In genomic region chr12:81244954-81245353, GRCm38 (mm10) we compare ENCODE assay signal across 13 mouse cellular contexts.
DNase-seq lines count a peak whose midpoint lies in the region; ATAC-seq lines count a peak whose summit lies in the region.
"Had no signal": no experiment of that assay in that cellular context is flagged by ENCODE, and none has a peak within 500 bp of the region (broad histone marks: within the 10 kb centered on the region; RNA-seq: fewer than 3 reads in every experiment).

No protein-coding gene starts in this region.

- no peaks in the 10 kb centered on the region for H3K27me3 ChIP-seq in hindbrain, embryonic 16.5 days (replicated peaks; ENCODE audit: control insufficient read depth, insufficient read depth, low read length)
- no peaks in the 10 kb centered on the region for H3K27me3 ChIP-seq in midbrain, embryonic 16.5 days (ENCODE audit: control insufficient read depth, insufficient read depth, low read depth, low read length)
- H3K27me3 ChIP-seq: embryonic facial prominence, embryonic 12.5 days; limb, embryonic 13.5 days had no signal

- no peak for ATAC-seq in hindbrain, embryonic 16.5 days
- ATAC-seq in midbrain, embryonic 16.5 days, result no peak
- ATAC-seq: Patski had no signal

- DNase-seq in heart, postnatal 10 days, result peak; percentile 8 to 15
- DNase-seq in heart, postnatal 25 days (ENCODE audit: low spot score), result no peak
- peak; percentile 41 for DNase-seq in NIH3T3 (ENCODE audit: low read depth)
- DNase-seq in gastrocnemius, adult 18-20 months (ENCODE audit: low spot score), result peak; percentile 78
- peak; percentile 18 for DNase-seq in lung, postnatal 25 days (ENCODE audit: low spot score)
- DNase-seq: cerebellum, adult 9-11 months; right cerebral cortex, postnatal 25 days; thymus, postnatal 4 days had no signal

- no peak overlapping the region for H3K4me3 ChIP-seq in hindbrain, embryonic 16.5 days (ENCODE audit: low read length)
- H3K4me3 ChIP-seq in midbrain, embryonic 16.5 days (ENCODE audit: low read depth, low read length), result no peak overlapping the region
- H3K4me3 ChIP-seq: embryonic facial prominence, embryonic 12.5 days; limb, embryonic 13.5 days had no signal

- H3K4me2 ChIP-seq in hindbrain, embryonic 16.5 days (ENCODE audit: low read length), result no peak overlapping the region
- no peak overlapping the region for H3K4me2 ChIP-seq in midbrain, embryonic 16.5 days (ENCODE audit: low read length)
- H3K4me2 ChIP-seq: embryonic facial prominence, embryonic 12.5 days; limb, embryonic 13.5 days had no signal

- no peaks in the 10 kb centered on the region; the same call in 1 of the 2 replicates for H3K4me1 ChIP-seq in hindbrain, embryonic 16.5 days (ENCODE audit: control insufficient read depth, insufficient read depth, low read depth, low read length)
- no peaks in the 10 kb centered on the region for H3K4me1 ChIP-seq in midbrain, embryonic 16.5 days (ENCODE audit: control insufficient read depth, insufficient read depth, low read length)
- H3K4me1 ChIP-seq: embryonic facial prominence, embryonic 12.5 days; limb, embryonic 13.5 days had no signal

- no peak overlapping the region for H3K27ac ChIP-seq in hindbrain, embryonic 16.5 days (ENCODE audit: low read depth, low read length)
- no peak overlapping the region for H3K27ac ChIP-seq in midbrain, embryonic 16.5 days (ENCODE audit: low read length)
- H3K27ac ChIP-seq: embryonic facial prominence, embryonic 12.5 days; limb, embryonic 13.5 days had no signal

- WGBS in hindbrain, embryonic 16.5 days, result 69% methylated on average over 7 of the region's 7 CpGs
- WGBS in midbrain, embryonic 16.5 days, result 87% methylated on average over 7 of the region's 7 CpGs

- intact Hi-C loops in heart, postnatal 10 days (cut with DNase I), result no loop called here
- intact Hi-C loops in heart, postnatal 25 days (cut with DNase I), result no loop called here

- H3K9me3 ChIP-seq in hindbrain, embryonic 16.5 days (ENCODE audit: control insufficient read depth, low read length), result no peaks in the 10 kb centered on the region
- H3K9me3 ChIP-seq in midbrain, embryonic 16.5 days (replicated peaks; ENCODE audit: control insufficient read depth, low read length, poor library complexity, severe bottlenecking), result no peaks in the 10 kb centered on the region
- H3K9me3 ChIP-seq: embryonic facial prominence, embryonic 12.5 days; limb, embryonic 13.5 days had no signal

- no peak overlapping the region for H3K9ac ChIP-seq in hindbrain, embryonic 16.5 days (ENCODE audit: low read depth, low read length)
- no peak overlapping the region for H3K9ac ChIP-seq in midbrain, embryonic 16.5 days (ENCODE audit: low read depth, low read length)
- H3K9ac ChIP-seq: embryonic facial prominence, embryonic 12.5 days; limb, embryonic 13.5 days had no signal

- H3K36me3 ChIP-seq in hindbrain, embryonic 16.5 days (ENCODE audit: control insufficient read depth, insufficient read depth, low read length), result no peaks in the 10 kb centered on the region
- H3K36me3 ChIP-seq in midbrain, embryonic 16.5 days (ENCODE audit: control insufficient read depth, insufficient read depth, low read length), result no peaks in the 10 kb centered on the region
- H3K36me3 ChIP-seq: embryonic facial prominence, embryonic 12.5 days; limb, embryonic 13.5 days had no signal
